Mouse (Mus musculus) intestine, postnatal 0 days (tissue): ENCODE measurements at regions not wholly inside any gene's neighbourhood (a gene's known extent, or its start where the extent isn't known, plus 50 kb on each side); places are given as distances from the start of the nearest gene placed in this dataset.

Experiments
- ATAC-seq: fragments of 200-750 bp; cut with Nextera tagmentation; 2 replicates; pipeline ENCODE4 v1.8.0; 2017; ENCODE audit warnings: mild to moderate bottlenecking, moderate TSS enrichment, moderate library complexity
- H3K27ac ChIP-seq: fragments of 300-500 bp; sonication (generic); 2 replicates; pipeline ENCODE4 v1.5.1; 2014; ENCODE audit warnings: mild to moderate bottlenecking, low read depth, low read length, moderate library complexity
- H3K27me3 ChIP-seq: fragments of 300-500 bp; sonication (generic); replicated peaks from 2 replicates; pipeline ENCODE4 v1.6.1; 2014; ENCODE audit warnings: low read length, mixed read lengths; ENCODE audit not compliant: control insufficient read depth, insufficient read depth
- H3K36me3 ChIP-seq: fragments of 300-500 bp; sonication (generic); 2 replicates; pipeline ENCODE4 v1.6.1; 2014; ENCODE audit warnings: mild to moderate bottlenecking, moderate library complexity; ENCODE audit not compliant: control insufficient read depth, insufficient read depth
- H3K4me1 ChIP-seq: fragments of 300-500 bp; sonication (generic); replicated peaks from 2 replicates; pipeline ENCODE4 v1.6.1; 2014; ENCODE audit warnings: antibody characterized with exemption, low read length, mixed read lengths; ENCODE audit not compliant: control insufficient read depth, insufficient read depth
- H3K4me2 ChIP-seq: fragments of 300-500 bp; sonication (generic); replicated peaks from 2 replicates; pipeline ENCODE4 v1.6.1; 2014; ENCODE audit warnings: low read depth, mild to moderate bottlenecking, moderate library complexity
- H3K4me3 ChIP-seq: fragments of 300-500 bp; sonication (generic); 2 replicates; pipeline ENCODE4 v1.5.1; 2014; ENCODE audit warnings: low read depth, low read length
- H3K9ac ChIP-seq: fragments of 300-500 bp; sonication (generic); 2 replicates; pipeline ENCODE4 v1.6.1; 2014; ENCODE audit warnings: mild to moderate bottlenecking, low read depth, low read length
- H3K9me3 ChIP-seq: fragments of 300-500 bp; sonication (generic); 2 replicates; pipeline ENCODE4 v1.6.1; 2016; ENCODE audit warnings: mixed run types; ENCODE audit not compliant: control insufficient read depth
- CTCF ChIP-seq: sonication (generic); IDR thresholded peaks from 2 replicates; pipeline ENCODE4 v1.5.1; 2016; ENCODE audit warnings: low read depth, mild to moderate bottlenecking, control low read depth, antibody characterized with exemption, moderate library complexity
- WGBS: fragments of 180-500 bp; shearing (Covaris S2); extraction: QIAGEN DNeasy Blood & Tissue Kit; methylation state at CpG from one replicate; pipeline ENCODE4 v1.1.7; 2014; 5-methylcytosine and 5-hydroxymethylcytosine counted together

- 36% methylated on average over 3 of the region's 3 CpGs for WGBS
- Histone ChIP-seq H3K4me2 (no peak overlapping the region), H3K27ac (no peak overlapping the region), H3K9ac (no peak overlapping the region), H3K4me1 (peaks cover 5% of the 10 kb centered on the region; the same call in 1 of the 2 replicates), H3K9me3 (no peaks in the 10 kb centered on the region), H3K36me3 (no peaks in the 10 kb centered on the region), H3K27me3 (no peaks in the 10 kb centered on the region), H3K4me3 (no peak overlapping the region)
- no peak for TF ChIP-seq CTCF
- peak; percentile 69 for ATAC-seq
These were observed 136.1 kb upstream of the Jun start for GRCm38 (mm10) chr4:95188107-95188506.

- no peak for ATAC-seq
- 89% methylated on average over 7 of the region's 7 CpGs for WGBS
- Histone ChIP-seq H3K27me3 (no peaks in the 10 kb centered on the region), H3K4me2 (no peak overlapping the region), H3K36me3 (no peaks in the 10 kb centered on the region), H3K9ac (no peak overlapping the region), H3K27ac (no peak overlapping the region), H3K4me3 (no peak overlapping the region), H3K9me3 (no peaks in the 10 kb centered on the region), H3K4me1 (peaks cover 10% of the 10 kb centered on the region; the same call in 1 of the 2 replicates)
- no peak for TF ChIP-seq CTCF
These were observed 139.8 kb upstream of the Jun start for GRCm38 (mm10) chr4:95191654-95192406.

GRCm38 (mm10) chr4:95192562-95192961, 140.5 kb upstream of the Jun start:
- peak overlapping the region; percentile 30; the same call in 1 of the 2 replicates for H3K27ac ChIP-seq
- H3K36me3 ChIP-seq, result no peaks in the 10 kb centered on the region
- no peak overlapping the region for H3K9ac ChIP-seq
- no peaks in the 10 kb centered on the region for H3K9me3 ChIP-seq
- no peaks in the 10 kb centered on the region for H3K27me3 ChIP-seq
- ATAC-seq, result no peak
- no peak overlapping the region for H3K4me3 ChIP-seq
- H3K4me1 ChIP-seq, result peaks cover 11% of the 10 kb centered on the region; the same call in 1 of the 2 replicates
- H3K4me2 ChIP-seq, result no peak overlapping the region
- no peak for TF ChIP-seq CTCF

GRCm38 (mm10) chr4:95193028-95193427, 141.0 kb upstream of the Jun start:
- peak; percentile 85 for ATAC-seq
- Histone ChIP-seq H3K4me3 (no peak overlapping the region), H3K4me1 (peaks cover 11% of the 10 kb centered on the region; the same call in 1 of the 2 replicates), H3K9ac (no peak overlapping the region), H3K27ac (peak overlapping the region; percentile 30; the same call in 1 of the 2 replicates), H3K27me3 (no peaks in the 10 kb centered on the region), H3K4me2 (no peak overlapping the region), H3K9me3 (no peaks in the 10 kb centered on the region), H3K36me3 (no peaks in the 10 kb centered on the region)
- TF ChIP-seq CTCF, result no peak
- WGBS, result 23% methylated on average over 4 of the region's 4 CpGs

GRCm38 (mm10) chr4:95193473-95193872, 141.5 kb upstream of the Jun start:
- no peak overlapping the region for H3K4me3 ChIP-seq
- no peak overlapping the region for H3K9ac ChIP-seq
- no peaks in the 10 kb centered on the region for H3K36me3 ChIP-seq
- H3K27me3 ChIP-seq, result no peaks in the 10 kb centered on the region
- H3K4me1 ChIP-seq, result peaks cover 11% of the 10 kb centered on the region; the same call in 1 of the 2 replicates
- H3K4me2 ChIP-seq, result no peak overlapping the region
- 59% methylated on average over 4 of the region's 4 CpGs for WGBS
- H3K27ac ChIP-seq, result peak overlapping the region; percentile 30; the same call in 1 of the 2 replicates
- no peak for ATAC-seq
- no peak for TF ChIP-seq CTCF
- no peaks in the 10 kb centered on the region for H3K9me3 ChIP-seq

GRCm38 (mm10) chr4:95194621-95195455, 142.8 kb upstream of the Jun start:
- no peak overlapping the region for H3K27ac ChIP-seq

More at GRCm38 (mm10) chr4:95194621-95195455, 142.8 kb upstream of the Jun start:
- no peaks in the 10 kb centered on the region for H3K9me3 ChIP-seq
- no peak overlapping the region for H3K4me2 ChIP-seq
- 64% methylated on average over 5 of the region's 5 CpGs for WGBS
- no peak overlapping the region for H3K9ac ChIP-seq
- H3K4me3 ChIP-seq, result no peak overlapping the region
- no peaks in the 10 kb centered on the region for H3K36me3 ChIP-seq
- H3K27me3 ChIP-seq, result no peaks in the 10 kb centered on the region
- no peak for TF ChIP-seq CTCF
- no peak for ATAC-seq
- H3K4me1 ChIP-seq, result peaks cover 11% of the 10 kb centered on the region; the same call in 1 of the 2 replicates
